Mouse (Mus musculus) spleen, adult 18-20 months (tissue): ENCODE measurements around the gene St6galnac4.

Experiments
- DNase-seq, 2 experiments: peaks; one replicate each; pipeline ENCODE4 v3.0.0; 2022; ENCODE audit warnings: mixed read lengths in 2 of 2

The St6galnac4 gene

GRCm38 (mm10) chr2:32586871-32587351, at the start of gene St6galnac4:
Gene St6galnac4 (plus strand): TSS chr2:32587095.
- DNase-seq: peak; percentile 88 to 92

- peak in 1 of 2 experiments; percentile 42 for DNase-seq
These were observed 49.5 kb upstream of the St6galnac4 start for GRCm38 (mm10) chr2:32537360-32537905.

- no peak for DNase-seq
These were observed 49.0 kb upstream of the St6galnac4 start for GRCm38 (mm10) chr2:32537941-32538340.

- DNase-seq: no peak
These were observed 48.4 kb upstream of the St6galnac4 start for GRCm38 (mm10) chr2:32538461-32538860.

- no peak for DNase-seq
These were observed 47.4 kb upstream of the St6galnac4 start for GRCm38 (mm10) chr2:32539452-32539981.

- no peak for DNase-seq
These were observed 45.5 kb upstream of the St6galnac4 start for GRCm38 (mm10) chr2:32541333-32541908.

- DNase-seq: peak in 1 of 2 experiments; percentile 21
These were observed 44.8 kb upstream of the St6galnac4 start for GRCm38 (mm10) chr2:32541986-32542573.

GRCm38 (mm10) chr2:32543031-32543449, 43.9 kb upstream of the St6galnac4 start:
- DNase-seq: no peak

GRCm38 (mm10) chr2:32546951-32547350, 39.9 kb upstream of the St6galnac4 start:
- DNase-seq: no peak

GRCm38 (mm10) chr2:32547380-32547779, 39.5 kb upstream of the St6galnac4 start:
- DNase-seq: no peak

GRCm38 (mm10) chr2:32547964-32548739, 38.7 kb upstream of the St6galnac4 start:
- DNase-seq: no peak

- no peak for DNase-seq
These were observed 37.7 kb upstream of the St6galnac4 start for GRCm38 (mm10) chr2:32549171-32549570.

GRCm38 (mm10) chr2:32549764-32550163, 37.1 kb upstream of the St6galnac4 start:
- DNase-seq: no peak

- DNase-seq: no peak
These were observed 35.7 kb upstream of the St6galnac4 start for GRCm38 (mm10) chr2:32551236-32551635.

- no peak for DNase-seq
These were observed 33.2 kb upstream of the St6galnac4 start for GRCm38 (mm10) chr2:32553592-32554148.

GRCm38 (mm10) chr2:32555484-32555883, 31.4 kb upstream of the St6galnac4 start:
- DNase-seq: no peak

GRCm38 (mm10) chr2:32556019-32556418, 30.9 kb upstream of the St6galnac4 start:
- no peak for DNase-seq

GRCm38 (mm10) chr2:32559570-32559969, 27.3 kb upstream of the St6galnac4 start:
- DNase-seq: no peak

GRCm38 (mm10) chr2:32566536-32567063, 20.3 kb upstream of the St6galnac4 start:
- DNase-seq: peak; percentile 37 to 65

GRCm38 (mm10) chr2:32568149-32568548, 18.7 kb upstream of the St6galnac4 start:
- no peak for DNase-seq

- no peak for DNase-seq
These were observed 18.0 kb upstream of the St6galnac4 start for GRCm38 (mm10) chr2:32568941-32569340.

- DNase-seq: peak; percentile 82 to 83
These were observed 16.0 kb upstream of the St6galnac4 start, which contains the start of gene Dpm2 for GRCm38 (mm10) chr2:32570698-32571494. Gene Dpm2 (plus strand): TSS chr2:32570858.
